ENCODE assay signal across 8 mouse cellular contexts in genomic region chr9:108338551-108338885, GRCm38 (mm10). TPM values are rescaled to one million over a fixed set of nuclear protein-coding genes. Genes with fewer than 3 reads are reported as not detected.
DNase-seq lines count a peak whose midpoint lies in the region; ATAC-seq and TF ChIP-seq lines count a peak whose summit lies in the region.

No protein-coding gene starts in this region.

- no peak for TF ChIP-seq CTCF in G1E (IDR thresholded peaks at IDR 0.05; ENCODE audit: low read depth, low read length)

- H3K27me3 ChIP-seq in G1E (ENCODE audit: insufficient read depth, low read length): no peaks in the 10 kb centered on the region
- H3K27me3 ChIP-seq in heart, embryonic 15.5 days: no peaks in the 10 kb centered on the region
- no peaks in the 10 kb centered on the region for H3K27me3 ChIP-seq in liver, embryonic 16.5 days (ENCODE audit: control insufficient read depth, insufficient read depth, low read depth, low read length)
- no peaks in the 10 kb centered on the region for H3K27me3 ChIP-seq in stomach, embryonic 16.5 days (ENCODE audit: control insufficient read depth, insufficient read depth, low read length)

- no peak for ATAC-seq in G1E (ENCODE audit: extremely low read depth, insufficient number of reproducible peaks, low FRiP score, poor library complexity, severe bottlenecking)
- no peak for ATAC-seq in heart, embryonic 15.5 days (replicated peaks; ENCODE audit: insufficient number of reproducible peaks, insufficient read depth, low FRiP score, low read depth)
- no peak for ATAC-seq in liver, embryonic 16.5 days (ENCODE audit: low read depth)
- ATAC-seq in stomach, embryonic 16.5 days (ENCODE audit: insufficient read depth, low FRiP score): no peak

- peak overlapping the region; percentile 85 for H3K4me2 ChIP-seq in heart, embryonic 15.5 days
- peak overlapping the region; percentile 63 for H3K4me2 ChIP-seq in liver, embryonic 16.5 days (ENCODE audit: low read depth, low read length)
- H3K4me2 ChIP-seq in stomach, embryonic 16.5 days (ENCODE audit: low read depth, low read length): peak overlapping the region; percentile 83

- peak overlapping the region; percentile 91; the same call in 1 of the 2 replicates for H3K4me3 ChIP-seq in G1E (ENCODE audit: low read depth, low read length)
- peak overlapping the region; percentile 62 for H3K4me3 ChIP-seq in heart, embryonic 15.5 days
- peak overlapping the region; percentile 94 for H3K4me3 ChIP-seq in liver, embryonic 16.5 days (ENCODE audit: low read depth, low read length)
- H3K4me3 ChIP-seq in stomach, embryonic 16.5 days (replicated peaks; ENCODE audit: low read length): peak overlapping the region; percentile 83

- H3K9ac ChIP-seq in heart, embryonic 15.5 days: peak overlapping the region; percentile 73
- peak overlapping the region; percentile 99 for H3K9ac ChIP-seq in liver, embryonic 16.5 days (ENCODE audit: low read depth, low read length)
- peak overlapping the region; percentile 98 for H3K9ac ChIP-seq in stomach, embryonic 16.5 days (ENCODE audit: low read length)

- H3K9me3 ChIP-seq in G1E (replicated peaks): no peaks in the 10 kb centered on the region
- H3K9me3 ChIP-seq in heart, embryonic 15.5 days (replicated peaks): no peaks in the 10 kb centered on the region
- H3K9me3 ChIP-seq in liver, embryonic 16.5 days (replicated peaks; ENCODE audit: control insufficient read depth, low read length): no peaks in the 10 kb centered on the region
- H3K9me3 ChIP-seq in stomach, embryonic 16.5 days (replicated peaks; ENCODE audit: control insufficient read depth, low read length): no peaks in the 10 kb centered on the region

- peak; percentile 53 for DNase-seq in embryo, embryonic 10 days (ENCODE audit: low spot score)
- no peak for DNase-seq in embryo, embryonic 9.5 days (ENCODE audit: extremely low spot score)
- DNase-seq in G1E (ENCODE audit: low spot score): no peak
- DNase-seq in retina, embryonic 14.5 days (ENCODE audit: low spot score): no peak
- DNase-seq in thymus, postnatal 10 days (ENCODE audit: low spot score in 2 of 2): no peak

- peaks cover 59% of the 10 kb centered on the region for H3K36me3 ChIP-seq in G1E (replicated peaks)
- H3K36me3 ChIP-seq in heart, embryonic 15.5 days: peaks cover 28% of the 10 kb centered on the region
- H3K36me3 ChIP-seq in liver, embryonic 16.5 days (ENCODE audit: control insufficient read depth, insufficient read depth): peaks cover 38% of the 10 kb centered on the region
- H3K36me3 ChIP-seq in stomach, embryonic 16.5 days (ENCODE audit: control insufficient read depth, insufficient read depth, low read length): peaks cover 12% of the 10 kb centered on the region

- peak overlapping the region; percentile 93 for H3K27ac ChIP-seq in heart, embryonic 15.5 days
- peak overlapping the region; percentile 100 for H3K27ac ChIP-seq in liver, embryonic 16.5 days (ENCODE audit: low read length)
- peak overlapping the region; percentile 99 for H3K27ac ChIP-seq in stomach, embryonic 16.5 days (ENCODE audit: low read length)

- peaks cover 52% of the 10 kb centered on the region for H3K4me1 ChIP-seq in G1E (ENCODE audit: insufficient read depth, low read depth, low read length)
- peaks cover 27% of the 10 kb centered on the region for H3K4me1 ChIP-seq in heart, embryonic 15.5 days (replicated peaks)
- H3K4me1 ChIP-seq in liver, embryonic 16.5 days (ENCODE audit: control insufficient read depth, low read depth, low read length): peaks cover 38% of the 10 kb centered on the region
- peaks cover 44% of the 10 kb centered on the region for H3K4me1 ChIP-seq in stomach, embryonic 16.5 days (ENCODE audit: control insufficient read depth, insufficient read depth, low read length)

- WGBS in heart, embryonic 15.5 days: 25% methylated on average over 6 of the region's 6 CpGs
- WGBS in liver, embryonic 16.5 days (ENCODE audit: insufficient replicate concordance): 14% methylated on average over 6 of the region's 6 CpGs
- 27% methylated on average over 6 of the region's 6 CpGs for WGBS in stomach, embryonic 16.5 days

RNA-seq across cellular contexts. Expression of gene Gpx1, which starts 0.2 kb away (rescaled TPM):
- total RNA-seq in G1E (2014; fragmentation: Nextera tagmentation) (1,641 and 1,695 TPM in 2 replicates), G1E (2017) (1,228 and 1,354 TPM in 2 replicates)
- polyA plus RNA-seq in G1E (2012): 470 and 543 TPM in 2 replicates
- 746 and 792 TPM in 2 replicates for polyA plus RNA-seq in heart, embryonic 15.5 days (2015; fragmentation: Nextera tagmentation; extraction: Ambion mirVana)
- 5,943 and 6,062 TPM in 2 replicates for polyA plus RNA-seq in liver, embryonic 16.5 days (2015; fragmentation: Nextera tagmentation; extraction: Ambion mirVana)
- 1,034 and 1,067 TPM in 2 replicates for polyA plus RNA-seq in stomach, embryonic 16.5 days (2015; fragmentation: Nextera tagmentation; extraction: Ambion mirVana)

RNA-seq across cellular contexts. Expression of gene Usp4, which starts 9.1 kb away (rescaled TPM):
- 126 and 131 TPM in 2 replicates for total RNA-seq in G1E (2014; fragmentation: Nextera tagmentation)
- 76.5 and 78.6 TPM in 2 replicates for total RNA-seq in G1E (2017)
- polyA plus RNA-seq in G1E (2012): 60.8 and 97.3 TPM in 2 replicates
- 68.3 and 88.0 TPM in 2 replicates for polyA plus RNA-seq in heart, embryonic 15.5 days (2015; fragmentation: Nextera tagmentation; extraction: Ambion mirVana)
- 61.7 and 68.8 TPM in 2 replicates for polyA plus RNA-seq in liver, embryonic 16.5 days (2015; fragmentation: Nextera tagmentation; extraction: Ambion mirVana)
- 92.7 and 113 TPM in 2 replicates for polyA plus RNA-seq in stomach, embryonic 16.5 days (2015; fragmentation: Nextera tagmentation; extraction: Ambion mirVana)

RNA-seq across cellular contexts. Expression of gene Tcta, which starts 32.6 kb away (rescaled TPM):
- total RNA-seq in G1E (2014; fragmentation: Nextera tagmentation) (24.2 TPM in 2 replicates), G1E (2017) (11.9 and 14.6 TPM in 2 replicates)
- 1.5 and 3.6 TPM in 2 replicates for polyA plus RNA-seq in G1E (2012)
- polyA plus RNA-seq in heart, embryonic 15.5 days (2015; fragmentation: Nextera tagmentation; extraction: Ambion mirVana): 31.6 and 34.9 TPM in 2 replicates
- 14.9 and 15.2 TPM in 2 replicates for polyA plus RNA-seq in liver, embryonic 16.5 days (2015; fragmentation: Nextera tagmentation; extraction: Ambion mirVana)
- 46.8 and 46.9 TPM in 2 replicates for polyA plus RNA-seq in stomach, embryonic 16.5 days (2015; fragmentation: Nextera tagmentation; extraction: Ambion mirVana)

RNA-seq across cellular contexts. Expression of gene Rhoa, which starts 32.6 kb away (rescaled TPM):
- total RNA-seq in G1E (2014; fragmentation: Nextera tagmentation) (409 and 426 TPM in 2 replicates), G1E (2017) (215 and 235 TPM in 2 replicates)
- polyA plus RNA-seq in G1E (2012): 122 and 136 TPM in 2 replicates
- polyA plus RNA-seq in heart, embryonic 15.5 days (2015; fragmentation: Nextera tagmentation; extraction: Ambion mirVana): 356 and 369 TPM in 2 replicates
- polyA plus RNA-seq in liver, embryonic 16.5 days (2015; fragmentation: Nextera tagmentation; extraction: Ambion mirVana): 190 and 213 TPM in 2 replicates
- 493 and 511 TPM in 2 replicates for polyA plus RNA-seq in stomach, embryonic 16.5 days (2015; fragmentation: Nextera tagmentation; extraction: Ambion mirVana)

RNA-seq across cellular contexts. Expression of gene Amt, which starts 41.9 kb away (rescaled TPM):
- total RNA-seq in G1E (2014; fragmentation: Nextera tagmentation) (0.90 and 1.2 TPM in 2 replicates), G1E (2017) (0.44 and 0.93 TPM in 2 replicates)
- polyA plus RNA-seq in G1E (2012): 0.03 and 0.09 TPM in 2 replicates
- 8.2 and 9.1 TPM in 2 replicates for polyA plus RNA-seq in heart, embryonic 15.5 days (2015; fragmentation: Nextera tagmentation; extraction: Ambion mirVana)
- polyA plus RNA-seq in liver, embryonic 16.5 days (2015; fragmentation: Nextera tagmentation; extraction: Ambion mirVana): 14.4 and 15.0 TPM in 2 replicates
- polyA plus RNA-seq in stomach, embryonic 16.5 days (2015; fragmentation: Nextera tagmentation; extraction: Ambion mirVana): 18.8 and 21.6 TPM in 2 replicates
